Comparison of ENCODE assay signal across 8 mouse cellular contexts in genomic region chr4:140625651-140626525, GRCm38 (mm10). TPM values are rescaled to one million over a fixed set of nuclear protein-coding genes. Genes with fewer than 3 reads are reported as not detected.
DNase-seq lines count a peak whose midpoint lies in the region; ATAC-seq and TF ChIP-seq lines count a peak whose summit lies in the region.

No protein-coding gene starts in this region.

- no peak for TF ChIP-seq EP300 in stomach, postnatal 0 days (optimal IDR thresholded peaks at IDR 0.05)

- no peak for DNase-seq in intestine, embryonic 14.5 days (ENCODE audit: low spot score)
- DNase-seq in stomach, postnatal 0 days (ENCODE audit: low spot score) = no peak
- peak; percentile 74 for DNase-seq in yolk sac, embryonic 10.5 days (ENCODE audit: low spot score)
- DNase-seq in lung, postnatal 14 days = no peak

- peaks cover 45% of the 10 kb centered on the region for H3K4me1 ChIP-seq in intestine, embryonic 14.5 days (replicated peaks; ENCODE audit: control insufficient read depth, insufficient read depth, low read length)
- H3K4me1 ChIP-seq in intestine, postnatal 0 days (replicated peaks; ENCODE audit: control insufficient read depth, insufficient read depth, low read length) = peaks cover 7% of the 10 kb centered on the region; the same call in 1 of the 2 replicates
- peaks cover 58% of the 10 kb centered on the region for H3K4me1 ChIP-seq in stomach, embryonic 15.5 days
- H3K4me1 ChIP-seq in stomach, postnatal 0 days (replicated peaks; ENCODE audit: control insufficient read depth, insufficient read depth) = peaks cover 8% of the 10 kb centered on the region; the same call in 1 of the 2 replicates
- peaks cover 45% of the 10 kb centered on the region for H3K4me1 ChIP-seq in intestine, embryonic 16.5 days (ENCODE audit: control insufficient read depth, insufficient read depth, low read length)

- no peak for ATAC-seq in intestine, embryonic 14.5 days (replicated peaks; ENCODE audit: low FRiP score, low TSS enrichment, low read depth)
- no peak for ATAC-seq in intestine, postnatal 0 days
- ATAC-seq in stomach, embryonic 15.5 days (ENCODE audit: insufficient read depth, low FRiP score, low read depth) = no peak
- no peak for ATAC-seq in stomach, postnatal 0 days (ENCODE audit: low FRiP score, low TSS enrichment)
- ATAC-seq in intestine, embryonic 16.5 days = no peak
- ATAC-seq in erythroblast, adult 5-6 weeks (replicated peaks; ENCODE audit: low FRiP score, poor library complexity, severe bottlenecking) = no peak

- H3K9me3 ChIP-seq in intestine, embryonic 14.5 days (ENCODE audit: control insufficient read depth, low read length) = no peaks in the 10 kb centered on the region
- H3K9me3 ChIP-seq in intestine, postnatal 0 days (ENCODE audit: control insufficient read depth) = no peaks in the 10 kb centered on the region
- H3K9me3 ChIP-seq in stomach, embryonic 15.5 days = no peaks in the 10 kb centered on the region
- no peaks in the 10 kb centered on the region for H3K9me3 ChIP-seq in stomach, postnatal 0 days (ENCODE audit: control insufficient read depth, low read length)
- no peaks in the 10 kb centered on the region for H3K9me3 ChIP-seq in intestine, embryonic 16.5 days (ENCODE audit: control insufficient read depth, low read length)

- peak overlapping the region; percentile 91; the same call in 1 of the 2 replicates for H3K27ac ChIP-seq in intestine, embryonic 14.5 days (ENCODE audit: low read depth)
- no peak overlapping the region for H3K27ac ChIP-seq in intestine, postnatal 0 days (ENCODE audit: low read depth, low read length)
- H3K27ac ChIP-seq in stomach, embryonic 15.5 days = peak overlapping the region; percentile 89; the same call in 1 of the 2 replicates
- no peak overlapping the region for H3K27ac ChIP-seq in stomach, postnatal 0 days (replicated peaks)
- H3K27ac ChIP-seq in intestine, embryonic 16.5 days (ENCODE audit: low read length) = peak overlapping the region; percentile 94; the same call in 1 of the 2 replicates

- 65% methylated on average over 12 of the region's 12 CpGs for WGBS in intestine, embryonic 14.5 days
- 85% methylated on average over 12 of the region's 12 CpGs for WGBS in intestine, postnatal 0 days
- 74% methylated on average over 12 of the region's 12 CpGs for WGBS in stomach, embryonic 15.5 days
- WGBS in stomach, postnatal 0 days = 70% methylated on average over 12 of the region's 12 CpGs
- WGBS in intestine, embryonic 16.5 days = 69% methylated on average over 12 of the region's 12 CpGs

- TF ChIP-seq CTCF in intestine, postnatal 0 days (IDR thresholded peaks at IDR 0.05; ENCODE audit: low read depth) = no peak
- no peak for TF ChIP-seq CTCF in stomach, postnatal 0 days (IDR thresholded peaks at IDR 0.05; ENCODE audit: low read depth)

- H3K4me2 ChIP-seq in intestine, embryonic 14.5 days (ENCODE audit: low read length) = no peak overlapping the region
- no peak overlapping the region for H3K4me2 ChIP-seq in intestine, postnatal 0 days (replicated peaks; ENCODE audit: low read depth)
- H3K4me2 ChIP-seq in stomach, embryonic 15.5 days = no peak overlapping the region
- no peak overlapping the region for H3K4me2 ChIP-seq in stomach, postnatal 0 days (replicated peaks; ENCODE audit: low read depth)
- H3K4me2 ChIP-seq in intestine, embryonic 16.5 days (ENCODE audit: low read depth, low read length) = no peak overlapping the region

- no peak overlapping the region for H3K9ac ChIP-seq in intestine, embryonic 14.5 days (ENCODE audit: low read length)
- H3K9ac ChIP-seq in intestine, postnatal 0 days (ENCODE audit: low read depth, low read length) = no peak overlapping the region
- no peak overlapping the region for H3K9ac ChIP-seq in stomach, embryonic 15.5 days
- no peak overlapping the region for H3K9ac ChIP-seq in stomach, postnatal 0 days (ENCODE audit: low read length)
- no peak overlapping the region; the same call in 1 of the 2 replicates for H3K9ac ChIP-seq in intestine, embryonic 16.5 days (ENCODE audit: low read depth, low read length)

- no peak overlapping the region for H3K4me3 ChIP-seq in intestine, embryonic 14.5 days (ENCODE audit: low read depth, low read length)
- no peak overlapping the region for H3K4me3 ChIP-seq in intestine, postnatal 0 days (ENCODE audit: low read depth, low read length)
- H3K4me3 ChIP-seq in stomach, embryonic 15.5 days (replicated peaks) = no peak overlapping the region
- H3K4me3 ChIP-seq in stomach, postnatal 0 days (ENCODE audit: low read depth, low read length) = no peak overlapping the region
- no peak overlapping the region for H3K4me3 ChIP-seq in intestine, embryonic 16.5 days (ENCODE audit: low read length)

- no peaks in the 10 kb centered on the region for H3K27me3 ChIP-seq in intestine, embryonic 14.5 days (replicated peaks; ENCODE audit: control insufficient read depth, insufficient read depth, low read length)
- no peaks in the 10 kb centered on the region for H3K27me3 ChIP-seq in intestine, postnatal 0 days (replicated peaks; ENCODE audit: control insufficient read depth, insufficient read depth, low read length)
- H3K27me3 ChIP-seq in stomach, embryonic 15.5 days (replicated peaks) = no peaks in the 10 kb centered on the region
- H3K27me3 ChIP-seq in stomach, postnatal 0 days (ENCODE audit: control insufficient read depth, insufficient read depth, low read length) = no peaks in the 10 kb centered on the region
- no peaks in the 10 kb centered on the region for H3K27me3 ChIP-seq in intestine, embryonic 16.5 days (replicated peaks; ENCODE audit: control insufficient read depth, insufficient read depth, low read length)

- H3K36me3 ChIP-seq in intestine, embryonic 14.5 days (ENCODE audit: control insufficient read depth, insufficient read depth, low read length) = no peaks in the 10 kb centered on the region
- no peaks in the 10 kb centered on the region for H3K36me3 ChIP-seq in intestine, postnatal 0 days (ENCODE audit: control insufficient read depth, insufficient read depth)
- H3K36me3 ChIP-seq in stomach, embryonic 15.5 days = no peaks in the 10 kb centered on the region
- H3K36me3 ChIP-seq in stomach, postnatal 0 days (ENCODE audit: control insufficient read depth, insufficient read depth, low read length) = no peaks in the 10 kb centered on the region
- H3K36me3 ChIP-seq in intestine, embryonic 16.5 days (ENCODE audit: control insufficient read depth, insufficient read depth, low read length) = no peaks in the 10 kb centered on the region

RNA-seq across cellular contexts. Expression of gene Arhgef10l, which starts 39.9 kb away (rescaled TPM):
- polyA plus RNA-seq in intestine, embryonic 14.5 days (2014; fragmentation: Nextera tagmentation; extraction: Ambion mirVana) = 15.2 and 16.3 TPM in 2 replicates
- polyA plus RNA-seq in intestine, postnatal 0 days (2015; fragmentation: Nextera tagmentation; extraction: Ambion mirVana) = 3.9 and 5.4 TPM in 2 replicates
- polyA plus RNA-seq in stomach, embryonic 15.5 days (2015; fragmentation: Nextera tagmentation; extraction: Ambion mirVana) = 15.2 and 15.9 TPM in 2 replicates
- polyA plus RNA-seq in stomach, postnatal 0 days (2015; fragmentation: Nextera tagmentation; extraction: Ambion mirVana) = 11.3 and 12.7 TPM in 2 replicates
- polyA plus RNA-seq in intestine, embryonic 16.5 days (2015; fragmentation: Nextera tagmentation; extraction: Ambion mirVana) = 12.1 and 14.3 TPM in 2 replicates
- 1.5 and 7.3 TPM in 2 replicates for total RNA-seq in erythroblast, adult 5-6 weeks (2015; ENCODE audit: low replicate concordance)
- 2.6 and 4.5 TPM in 2 replicates for total RNA-seq in erythroblast, adult 5-6 weeks (2017; ENCODE audit: low replicate concordance)

Comparison
In these comparisons a context has a peak if more than half of its experiments do, and no peak if none do; other contexts are left out.
1. H3K27ac ChIP-seq: peak in intestine, embryonic 14.5 days (single experiment), stomach, embryonic 15.5 days (single experiment) and intestine, embryonic 16.5 days (single experiment); none in intestine, postnatal 0 days (single experiment) and stomach, postnatal 0 days (single experiment).